Mouse (Mus musculus): ENCODE results near the gene Pacs2. TPM values are rescaled to one million over a fixed set of nuclear protein-coding genes. Genes with fewer than 3 reads are reported as not detected.
A peak's percentile ranks its signal among the peaks of the same experiment; 100 is the strongest.

The Pacs2 gene
- polyA plus RNA-seq, 1 experiment from 2014 or later = 6.9 TPM

DNA sequence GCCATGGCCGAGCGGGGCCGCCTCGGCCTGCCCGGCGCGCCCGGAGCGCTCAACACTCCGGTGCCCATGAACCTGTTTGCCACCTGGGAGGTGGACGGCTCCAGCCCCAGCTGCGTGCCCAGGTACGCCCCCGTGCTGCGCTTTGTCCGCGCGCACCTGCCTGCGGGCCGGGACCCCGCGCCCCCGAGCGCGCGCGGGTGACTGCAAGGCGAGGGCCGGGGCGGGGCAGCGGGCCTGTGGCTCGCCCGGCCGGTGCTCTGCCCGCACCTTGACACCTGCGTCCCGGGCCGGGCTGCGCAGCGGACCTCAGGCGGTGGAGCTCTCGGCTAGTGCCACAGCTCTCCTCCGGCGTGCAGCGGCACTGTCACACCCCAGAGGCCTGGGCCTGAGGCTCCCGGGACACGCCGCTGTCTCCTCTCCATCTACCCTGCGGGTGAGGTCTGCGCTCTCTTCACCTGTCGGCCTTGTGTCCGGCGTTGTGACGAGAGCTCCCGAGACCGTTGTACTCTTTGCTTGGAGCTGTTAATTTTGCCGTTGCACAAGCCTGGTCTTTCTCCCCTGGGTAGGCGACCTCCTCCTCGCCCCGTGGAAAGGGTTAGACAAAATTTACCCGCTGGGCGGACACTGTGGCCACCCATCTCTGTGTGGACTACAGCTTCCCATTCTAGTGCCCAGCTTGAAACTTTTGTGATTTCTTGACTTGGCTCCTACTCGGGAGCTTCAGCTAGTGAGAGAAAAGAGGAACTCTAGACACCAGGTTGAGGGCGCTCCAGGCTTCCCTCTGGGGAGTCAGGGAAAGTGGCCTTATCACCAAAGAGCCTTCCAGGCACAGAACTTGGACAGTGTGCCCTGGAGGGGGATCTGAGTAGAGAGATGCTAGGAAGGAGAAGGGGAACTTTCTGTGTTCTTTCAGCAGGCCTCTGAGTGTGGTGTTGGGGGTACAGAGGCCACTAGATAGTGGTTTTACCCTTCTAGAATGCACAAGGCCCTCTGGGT lies 551 bp downstream of the Pacs2 start:
- Histone ChIP-seq H3K36me3 (no peaks in the 10 kb centered on the region), H3K4me2 (peak overlapping the region; percentile 97), H3K9me3 (replicated peaks) (no peaks in the 10 kb centered on the region), H3K4me3 (peak overlapping the region; percentile 95), H3K9ac (peak overlapping the region; percentile 97), H3K4me1 (replicated peaks) (peaks cover 45% of the 10 kb centered on the region), H3K27me3 (no peaks in the 10 kb centered on the region), H3K27ac (peak overlapping the region; percentile 83)
- ATAC-seq (replicated peaks; ENCODE audit: insufficient number of reproducible peaks, insufficient read depth, low FRiP score, low read depth) = peak; percentile 36
- WGBS = under 1% methylated on average over 62 of the region's 64 CpGs

DNA sequence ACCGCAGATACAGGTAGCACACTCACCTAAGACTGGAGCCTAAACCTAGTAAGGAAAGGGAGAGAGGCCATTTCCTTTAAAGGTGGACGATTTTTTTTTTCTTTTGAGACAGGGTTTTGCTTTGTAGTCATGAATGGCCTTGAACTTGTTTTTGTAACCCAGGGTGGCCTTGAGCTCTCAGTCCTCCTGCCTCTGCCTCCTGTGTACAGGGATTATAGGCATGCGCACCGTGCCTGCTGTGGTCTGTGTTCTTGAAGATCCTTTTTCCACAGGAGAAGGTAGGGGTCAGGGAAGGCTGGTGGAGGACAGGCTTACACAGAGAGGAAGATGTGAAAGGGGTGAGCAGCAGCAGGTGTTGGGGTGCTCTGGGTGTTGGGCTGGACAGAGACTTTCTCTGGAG lies 1.6 kb downstream of the Pacs2 start:
- Histone ChIP-seq H3K4me1 (replicated peaks) (peaks cover 45% of the 10 kb centered on the region), H3K9ac (no peak overlapping the region), H3K27ac (no peak overlapping the region), H3K9me3 (replicated peaks) (no peaks in the 10 kb centered on the region), H3K4me3 (no peak overlapping the region), H3K27me3 (no peaks in the 10 kb centered on the region), H3K36me3 (peaks cover 4% of the 10 kb centered on the region; the same call in 1 of the 2 replicates), H3K4me2 (peak overlapping the region; percentile 97; the same call in 1 of the 2 replicates)
- WGBS = 81% methylated on average over 4 of the region's 4 CpGs
- ATAC-seq (replicated peaks; ENCODE audit: insufficient number of reproducible peaks, insufficient read depth, low FRiP score, low read depth) = no peak

DNA sequence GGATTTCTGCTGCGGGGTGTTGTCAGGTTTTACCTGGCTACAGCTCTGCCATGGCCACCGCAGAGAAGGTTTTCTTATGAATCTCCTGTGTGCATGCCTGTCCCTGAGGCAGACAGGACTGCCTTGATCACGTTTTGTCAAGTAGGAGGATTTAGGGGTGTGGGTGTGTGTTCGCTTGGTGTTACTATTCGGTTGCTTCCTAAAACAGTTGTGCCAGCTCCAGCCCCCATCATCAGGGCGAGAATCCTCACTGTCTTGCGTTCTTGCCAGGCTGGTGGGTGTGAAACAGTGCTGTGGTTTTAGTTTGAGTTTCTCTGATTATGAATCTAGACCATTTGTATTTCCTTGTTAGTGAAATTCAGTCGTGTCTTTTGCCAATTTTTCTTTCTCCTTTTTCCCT lies 2.7 kb downstream of the Pacs2 start:
- peaks cover 40% of the 10 kb centered on the region for H3K4me1 ChIP-seq (replicated peaks)
- H3K4me3 ChIP-seq = no peak overlapping the region
- ATAC-seq (replicated peaks; ENCODE audit: insufficient number of reproducible peaks, insufficient read depth, low FRiP score, low read depth) = no peak
- H3K27me3 ChIP-seq = no peaks in the 10 kb centered on the region
- H3K4me2 ChIP-seq = no peak overlapping the region
- H3K9ac ChIP-seq = no peak overlapping the region
- peaks cover 6% of the 10 kb centered on the region; the same call in 1 of the 2 replicates for H3K36me3 ChIP-seq
- H3K27ac ChIP-seq = no peak overlapping the region
- 66% methylated on average over 8 of the region's 8 CpGs for WGBS
- H3K9me3 ChIP-seq (replicated peaks) = no peaks in the 10 kb centered on the region

- peaks cover 37% of the 10 kb centered on the region for H3K4me1 ChIP-seq (replicated peaks)
- no peak overlapping the region for H3K9ac ChIP-seq
- H3K27me3 ChIP-seq = no peaks in the 10 kb centered on the region
- H3K4me2 ChIP-seq = no peak overlapping the region
- no peak overlapping the region for H3K4me3 ChIP-seq
- no peak for ATAC-seq (replicated peaks; ENCODE audit: insufficient number of reproducible peaks, insufficient read depth, low FRiP score, low read depth)
- no peak overlapping the region for H3K27ac ChIP-seq
- H3K9me3 ChIP-seq (replicated peaks) = no peaks in the 10 kb centered on the region
- peaks cover 6% of the 10 kb centered on the region; the same call in 1 of the 2 replicates for H3K36me3 ChIP-seq
- WGBS = 66% methylated on average over 9 of the region's 9 CpGs
Observed at GRCm38 (mm10) chr12:113017429-113017984, 3.2 kb downstream of the Pacs2 start.

GRCm38 (mm10) chr12:113018763-113019162 lies 4.5 kb downstream of the Pacs2 start:
- no peak for ATAC-seq (replicated peaks; ENCODE audit: insufficient number of reproducible peaks, insufficient read depth, low FRiP score, low read depth)
- no peak overlapping the region for H3K27ac ChIP-seq
- no peak overlapping the region for H3K4me2 ChIP-seq
- WGBS = 70% methylated on average over 4 of the region's 4 CpGs
- H3K27me3 ChIP-seq = no peaks in the 10 kb centered on the region
- no peak overlapping the region for H3K9ac ChIP-seq
- no peaks in the 10 kb centered on the region for H3K9me3 ChIP-seq (replicated peaks)
- no peak overlapping the region for H3K4me3 ChIP-seq
- peaks cover 28% of the 10 kb centered on the region for H3K4me1 ChIP-seq (replicated peaks)
- H3K36me3 ChIP-seq = peaks cover 6% of the 10 kb centered on the region; the same call in 1 of the 2 replicates

- peaks cover 12% of the 10 kb centered on the region for H3K4me1 ChIP-seq (replicated peaks)
- no peaks in the 10 kb centered on the region for H3K27me3 ChIP-seq
- ATAC-seq (replicated peaks; ENCODE audit: insufficient number of reproducible peaks, insufficient read depth, low FRiP score, low read depth) = no peak
- peaks cover 6% of the 10 kb centered on the region; the same call in 1 of the 2 replicates for H3K36me3 ChIP-seq
- no peak overlapping the region for H3K4me3 ChIP-seq
- no peaks in the 10 kb centered on the region for H3K9me3 ChIP-seq (replicated peaks)
- no peak overlapping the region for H3K4me2 ChIP-seq
- no peak overlapping the region for H3K9ac ChIP-seq
- no peak overlapping the region for H3K27ac ChIP-seq
Observed at GRCm38 (mm10) chr12:113021488-113021887, 7.2 kb downstream of the Pacs2 start.

GRCm38 (mm10) chr12:113023082-113023481 lies 8.8 kb downstream of the Pacs2 start:
- Histone ChIP-seq H3K27ac (no peak overlapping the region), H3K9me3 (replicated peaks) (no peaks in the 10 kb centered on the region), H3K27me3 (no peaks in the 10 kb centered on the region), H3K9ac (no peak overlapping the region), H3K4me3 (no peak overlapping the region), H3K4me2 (no peak overlapping the region), H3K36me3 (peaks cover 6% of the 10 kb centered on the region; the same call in 1 of the 2 replicates), H3K4me1 (replicated peaks) (peaks cover 16% of the 10 kb centered on the region)
- no peak for ATAC-seq (replicated peaks; ENCODE audit: insufficient number of reproducible peaks, insufficient read depth, low FRiP score, low read depth)
- 50% methylated on average over 4 of the region's 4 CpGs for WGBS

GRCm38 (mm10) chr12:113026557-113026956 lies 12.2 kb downstream of the Pacs2 start:
- H3K36me3 ChIP-seq = no peaks in the 10 kb centered on the region
- no peaks in the 10 kb centered on the region for H3K9me3 ChIP-seq (replicated peaks)
- no peak for ATAC-seq (replicated peaks; ENCODE audit: insufficient number of reproducible peaks, insufficient read depth, low FRiP score, low read depth)
- H3K4me2 ChIP-seq = no peak overlapping the region
- no peak overlapping the region for H3K9ac ChIP-seq
- no peak overlapping the region for H3K27ac ChIP-seq
- H3K4me3 ChIP-seq = no peak overlapping the region
- no peaks in the 10 kb centered on the region for H3K27me3 ChIP-seq
- WGBS = 97% methylated on average over 1 of the region's 1 CpGs
- H3K4me1 ChIP-seq (replicated peaks) = peaks cover 29% of the 10 kb centered on the region

- no peaks in the 10 kb centered on the region for H3K27me3 ChIP-seq
- H3K4me2 ChIP-seq = no peak overlapping the region
- H3K27ac ChIP-seq = no peak overlapping the region
- H3K4me1 ChIP-seq (replicated peaks) = peaks cover 36% of the 10 kb centered on the region
- H3K9ac ChIP-seq = no peak overlapping the region
- H3K9me3 ChIP-seq (replicated peaks) = no peaks in the 10 kb centered on the region
- WGBS = 88% methylated on average over 2 of the region's 2 CpGs
- no peaks in the 10 kb centered on the region for H3K36me3 ChIP-seq
- no peak for ATAC-seq (replicated peaks; ENCODE audit: insufficient number of reproducible peaks, insufficient read depth, low FRiP score, low read depth)
- no peak overlapping the region for H3K4me3 ChIP-seq
Observed at GRCm38 (mm10) chr12:113027495-113027894, 13.2 kb downstream of the Pacs2 start.

DNA sequence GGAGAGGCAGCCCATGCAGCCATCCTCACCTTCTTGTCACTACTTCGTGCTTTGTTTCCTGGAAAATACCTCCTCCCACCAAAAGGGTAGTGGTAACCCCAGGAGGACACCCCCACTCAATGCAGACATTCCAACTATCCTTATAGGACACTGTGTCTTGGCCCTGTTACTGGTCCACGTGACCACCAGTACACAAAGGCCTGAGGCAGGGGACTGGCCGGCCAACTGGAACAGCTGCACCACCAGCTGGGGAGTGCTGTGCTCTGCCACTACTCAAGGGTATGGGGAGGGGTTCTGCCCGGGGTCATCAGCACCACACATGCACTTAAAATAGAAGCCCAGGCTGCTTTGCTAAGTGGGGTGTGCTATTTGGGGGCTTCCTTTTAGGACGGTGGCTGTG lies 13.8 kb downstream of the Pacs2 start:
- Histone ChIP-seq H3K27ac (peak overlapping the region; percentile 24; the same call in 1 of the 2 replicates), H3K4me3 (no peak overlapping the region), H3K36me3 (no peaks in the 10 kb centered on the region), H3K9me3 (replicated peaks) (no peaks in the 10 kb centered on the region), H3K9ac (no peak overlapping the region), H3K4me2 (no peak overlapping the region), H3K4me1 (replicated peaks) (peaks cover 39% of the 10 kb centered on the region), H3K27me3 (no peaks in the 10 kb centered on the region)
- peak; percentile 27; the same call in 1 of the 2 replicates for ATAC-seq (replicated peaks; ENCODE audit: insufficient number of reproducible peaks, insufficient read depth, low FRiP score, low read depth)
- WGBS = 39% methylated on average over 5 of the region's 5 CpGs

DNA sequence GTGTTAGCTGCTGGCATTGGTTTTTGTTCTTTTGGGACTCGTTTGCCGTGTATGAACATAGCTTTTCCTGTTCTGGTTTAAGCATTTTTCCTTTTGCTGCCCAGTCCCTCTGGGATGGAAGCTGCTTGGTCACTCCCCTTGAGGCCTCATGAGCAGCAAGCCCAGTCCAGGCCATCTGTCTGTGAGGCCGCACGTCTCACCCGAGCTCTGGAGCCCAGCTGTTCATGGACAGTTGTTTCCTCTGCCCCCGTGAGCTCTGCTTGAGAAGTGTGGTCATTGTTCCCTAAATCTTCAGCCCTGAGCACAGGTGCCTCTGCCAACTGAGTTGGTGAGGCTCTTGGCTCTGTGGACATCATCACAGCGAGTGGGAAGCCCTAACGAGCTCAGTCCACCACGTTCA lies 14.6 kb downstream of the Pacs2 start:
- ATAC-seq (replicated peaks; ENCODE audit: insufficient number of reproducible peaks, insufficient read depth, low FRiP score, low read depth) = no peak
- Histone ChIP-seq H3K4me3 (no peak overlapping the region), H3K27ac (no peak overlapping the region), H3K4me1 (replicated peaks) (peaks cover 41% of the 10 kb centered on the region), H3K27me3 (no peaks in the 10 kb centered on the region), H3K4me2 (no peak overlapping the region), H3K9me3 (replicated peaks) (no peaks in the 10 kb centered on the region), H3K36me3 (no peaks in the 10 kb centered on the region), H3K9ac (no peak overlapping the region)
- WGBS = 77% methylated on average over 9 of the region's 9 CpGs
